7 mouse cellular contexts compared by ENCODE assay signal in genomic region chr1:132298425-132298800, GRCm38 (mm10). TPM values are rescaled to one million over a fixed set of nuclear protein-coding genes. Genes with fewer than 3 reads are reported as not detected.
DNase-seq lines count a peak whose midpoint lies in the region; ATAC-seq and TF ChIP-seq lines count a peak whose summit lies in the region.

TSS of gene Klhdc8a (plus strand) at chr1:132298626.

- H3K4me2 ChIP-seq in intestine, embryonic 14.5 days (ENCODE audit: low read length), result peak within 1 kb of the TSS; percentile 100
- peak within 1 kb of the TSS; percentile 99 for H3K4me2 ChIP-seq in stomach, embryonic 14.5 days (replicated peaks; ENCODE audit: low read depth, low read length)

- no peaks in the 10 kb centered on the region for H3K36me3 ChIP-seq in intestine, embryonic 14.5 days (ENCODE audit: control insufficient read depth, insufficient read depth, low read length)
- no peaks in the 10 kb centered on the region for H3K36me3 ChIP-seq in stomach, embryonic 14.5 days (ENCODE audit: control insufficient read depth, insufficient read depth, low read length)

- no peak for TF ChIP-seq CTCF in cerebellum, adult 2 months (IDR thresholded peaks at IDR 0.05; ENCODE audit: borderline replicate concordance, insufficient read depth, low read depth, low read length)

- H3K27ac ChIP-seq in cerebellum, adult 2 months (ENCODE audit: insufficient read depth, low read length), result peak within 1 kb of the TSS; percentile 95
- no peak within 1 kb of the TSS for H3K27ac ChIP-seq in intestine, embryonic 14.5 days (ENCODE audit: low read depth)
- H3K27ac ChIP-seq in stomach, embryonic 14.5 days (ENCODE audit: low read length), result no peak within 1 kb of the TSS

- TF ChIP-seq POLR2A in cerebellum, adult 2 months (IDR thresholded peaks at IDR 0.05; ENCODE audit: borderline replicate concordance, insufficient read depth, low read length), result peak; percentile 46; the same call in 1 of the 2 replicates

- peak; percentile 92 to 95 for DNase-seq in adrenal gland, adult (ENCODE audit: inconsistent age in 2 of 2, low spot score in 1 of 2)
- peak; percentile 82 to 84 for DNase-seq in cerebellum, adult 2 months
- DNase-seq in frontal cortex, adult 2 months (ENCODE audit: extremely low spot score in 1 of 2, low spot score in 1 of 2), result peak; percentile 27 to 63
- DNase-seq in intestine, embryonic 14.5 days (ENCODE audit: low spot score), result peak; percentile 67
- peak in 1 of 2 experiments; percentile 75 for DNase-seq in left cerebral cortex, postnatal 10 days (ENCODE audit: extremely low spot score in 1 of 2, low spot score in 2 of 2)
- DNase-seq in lung, postnatal 4 days, result peak; percentile 78 to 83

- no peaks in the 10 kb centered on the region for H3K27me3 ChIP-seq in cerebellum, adult 2 months (ENCODE audit: control insufficient read depth, insufficient read depth, low read length)
- H3K27me3 ChIP-seq in intestine, embryonic 14.5 days (replicated peaks; ENCODE audit: control insufficient read depth, insufficient read depth, low read length), result peaks cover 42% of the 10 kb centered on the region
- H3K27me3 ChIP-seq in stomach, embryonic 14.5 days (ENCODE audit: control insufficient read depth, insufficient read depth, low read length), result peaks cover 18% of the 10 kb centered on the region

- 1% methylated on average over 28 of the region's 28 CpGs for WGBS in cerebellum, adult 2 months
- 1% methylated on average over 28 of the region's 28 CpGs for WGBS in intestine, embryonic 14.5 days
- WGBS in stomach, embryonic 14.5 days, result 2% methylated on average over 28 of the region's 28 CpGs

- peak; percentile 51 for ATAC-seq in intestine, embryonic 14.5 days (replicated peaks; ENCODE audit: low FRiP score, low TSS enrichment, low read depth)
- ATAC-seq in stomach, embryonic 14.5 days (ENCODE audit: insufficient number of reproducible peaks, insufficient read depth, low FRiP score, low read depth), result no peak; the same call in 1 of the 2 replicates

- H3K4me1 ChIP-seq in cerebellum, adult 2 months (ENCODE audit: control insufficient read depth, insufficient read depth, low read length), result peaks cover 22% of the 10 kb centered on the region
- H3K4me1 ChIP-seq in intestine, embryonic 14.5 days (replicated peaks; ENCODE audit: control insufficient read depth, insufficient read depth, low read length), result peaks cover 6% of the 10 kb centered on the region; the same call in 1 of the 2 replicates
- peaks cover 3% of the 10 kb centered on the region; the same call in 1 of the 2 replicates for H3K4me1 ChIP-seq in stomach, embryonic 14.5 days (ENCODE audit: control insufficient read depth, insufficient read depth, low read length)

- no peaks in the 10 kb centered on the region for H3K9me3 ChIP-seq in intestine, embryonic 14.5 days (ENCODE audit: control insufficient read depth, low read length)
- no peaks in the 10 kb centered on the region for H3K9me3 ChIP-seq in stomach, embryonic 14.5 days (ENCODE audit: control insufficient read depth, low read depth, low read length)

- peak within 1 kb of the TSS; percentile 71 for H3K4me3 ChIP-seq in cerebellum, adult 2 months (replicated peaks; ENCODE audit: insufficient read depth, low read depth, low read length)
- peak within 1 kb of the TSS; percentile 50 for H3K4me3 ChIP-seq in intestine, embryonic 14.5 days (ENCODE audit: low read depth, low read length)
- peak within 1 kb of the TSS; percentile 53 for H3K4me3 ChIP-seq in stomach, embryonic 14.5 days (ENCODE audit: low read depth, low read length)

- intact Hi-C loops in left cerebral cortex, postnatal 10 days (cut with DNase I), result no loop called here

- H3K9ac ChIP-seq in intestine, embryonic 14.5 days (ENCODE audit: low read length), result peak within 1 kb of the TSS; percentile 48
- H3K9ac ChIP-seq in stomach, embryonic 14.5 days (replicated peaks; ENCODE audit: low read depth, low read length), result peak within 1 kb of the TSS; percentile 38; the same call in 1 of the 2 replicates

RNA-seq across cellular contexts. Expression of gene Klhdc8a, which starts in this region (rescaled TPM):
- 25.1 and 29.6 TPM in 2 replicates for polyA plus RNA-seq in cerebellum, adult 2 months (2012; rRNA removed)
- polyA plus RNA-seq in frontal cortex, adult 2 months (2012; rRNA removed), result 8.8 and 10.1 TPM in 2 replicates
- 0.19 and 0.22 TPM in 2 replicates for polyA plus RNA-seq in intestine, embryonic 14.5 days (2014; fragmentation: Nextera tagmentation; extraction: Ambion mirVana)
- total RNA-seq in left cerebral cortex, postnatal 10 days (2021), result 10 to 100 TPM; 18.4 to 19.8 TPM
- polyA plus RNA-seq in stomach, embryonic 14.5 days (2014; fragmentation: Nextera tagmentation; extraction: Ambion mirVana), result 0.10 TPM in 1 of 2 replicates, not detected in the other

Comparison
In these comparisons a context has a peak if more than half of its experiments do, and no peak if none do; other contexts are left out.
1. Peak in DNase-seq, ATAC-seq, H3K4me3 ChIP-seq, H3K9ac ChIP-seq and H3K4me2 ChIP-seq in intestine, embryonic 14.5 days; RNA of the gene not detected or under 1 TPM.